Mouse (Mus musculus): Measurements from ENCODE around the gene Pot1b. TPM values are rescaled to one million over a fixed set of nuclear protein-coding genes. Genes with fewer than 3 reads are reported as not detected.

Gene Pot1b
- polyA plus RNA-seq (2021; fragmentation: Nextera tagmentation), result 2.0 and 2.1 TPM in 2 replicates
- long read RNA-seq, experiment 1, partial matches to known transcripts, result 1 of 9 reads
- long read RNA-seq, experiment 1, other reads (novel, unspliced or antisense), result 4 of 9 reads
- long read RNA-seq, experiment 2, partial matches to known transcripts, result 1 of 1 reads
- long read RNA-seq, experiment 2, other reads (novel, unspliced or antisense), result 0 of 1 reads

DNA sequence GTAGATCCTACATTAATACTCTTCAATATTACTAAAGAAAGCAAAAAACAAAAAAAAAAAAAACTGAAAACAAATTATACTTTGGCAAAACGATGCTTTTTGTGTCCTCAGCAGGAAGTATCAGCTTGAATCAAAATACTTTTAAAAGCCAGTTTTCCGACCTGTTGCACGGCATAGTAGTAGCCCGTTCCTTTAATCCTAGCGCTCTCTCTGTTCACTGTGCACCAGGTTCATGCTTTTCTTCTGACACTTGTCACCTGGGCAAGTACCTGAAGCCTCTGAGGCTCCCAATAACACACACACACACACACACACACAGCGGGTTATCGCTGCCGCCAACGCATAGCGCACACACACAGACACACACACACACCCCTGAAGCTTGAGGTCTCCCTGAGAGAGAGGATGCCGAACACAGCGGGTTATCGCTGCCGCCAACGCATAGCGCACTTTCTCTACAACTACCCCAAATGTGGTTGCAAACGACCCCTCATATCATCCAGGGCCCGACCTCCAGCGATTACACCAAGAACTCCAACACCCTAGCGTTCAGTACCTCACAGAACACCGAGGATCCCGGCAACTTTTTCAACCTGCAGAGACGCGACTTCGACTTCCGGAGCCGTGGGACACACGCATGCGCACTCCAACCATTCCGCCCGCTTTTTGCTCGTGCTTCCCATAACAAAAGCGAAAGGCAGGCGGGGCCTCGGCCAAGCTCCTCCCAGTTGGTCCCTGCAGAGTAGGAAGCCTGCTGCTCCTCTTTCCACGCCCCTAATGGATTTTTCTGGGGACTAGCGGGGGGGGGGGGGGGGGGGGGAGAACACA is at the start of gene Pot1b:
Gene Pot1b (minus strand): TSS at position 645 of the 828 bp plus-strand sequence.

DNA sequence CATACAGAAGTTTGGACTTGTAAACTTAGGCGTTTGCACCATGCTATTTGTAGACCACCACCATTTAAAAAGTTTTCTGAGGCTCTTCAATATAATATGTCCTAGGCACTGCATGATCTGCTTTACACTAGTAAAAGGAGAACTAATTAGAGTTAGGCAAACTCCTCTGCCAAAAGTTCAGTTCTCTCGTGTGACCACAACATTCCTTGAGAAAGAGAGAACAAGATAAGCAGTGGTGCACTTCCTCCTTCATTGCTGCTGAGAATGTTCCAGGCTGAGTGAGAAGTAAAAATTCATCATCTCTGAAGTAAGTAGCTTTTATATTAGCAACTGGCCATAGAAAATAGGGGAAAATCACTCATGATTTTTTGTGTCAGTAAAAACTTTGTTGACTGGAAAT is 37.4 kb upstream of the Pot1b start, which contains the start of gene Adgre4:
Gene Adgre4 (plus strand): TSS at position 199 of the 400 bp plus-strand sequence.

DNA sequence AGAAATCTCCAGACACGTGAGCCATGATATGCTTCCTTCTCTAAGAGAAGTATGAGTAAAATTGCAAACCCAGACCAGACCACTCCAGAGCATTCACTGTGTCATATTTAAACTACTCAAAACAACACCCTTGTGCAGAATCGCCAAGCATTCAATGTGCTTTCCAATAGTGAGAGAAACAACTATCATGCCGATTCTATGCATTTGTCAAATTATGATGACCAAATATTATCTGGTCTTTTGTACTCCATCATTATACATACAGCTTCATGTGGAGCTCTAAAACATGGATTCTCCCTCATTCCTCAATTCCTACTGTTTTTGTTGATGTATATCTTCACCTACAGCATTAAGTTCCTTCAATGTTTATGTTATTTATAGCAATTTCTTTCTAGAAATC is 87.3 kb downstream of the Pot1b start, which contains the start of gene Vmn2r118:
Gene Vmn2r118 (minus strand): TSS at position 101 of the 400 bp plus-strand sequence.

Other genes with a start within 250 kb of the Pot1b start
- gene Vmn2r118, start 87.4 kb downstream of the Pot1b start, polyA plus RNA-seq (2021; fragmentation: Nextera tagmentation), result not detected in 2 replicates
- not detected in 2 replicates for gene Adgre4, start 37.4 kb upstream of the Pot1b start, polyA plus RNA-seq (2021; fragmentation: Nextera tagmentation)
- gene Zfp119a, start 166.3 kb upstream of the Pot1b start, polyA plus RNA-seq (2021; fragmentation: Nextera tagmentation), result 4.1 and 4.2 TPM in 2 replicates
- gene Zfp959, start 179.5 kb upstream of the Pot1b start, polyA plus RNA-seq (2021; fragmentation: Nextera tagmentation), result 5.3 and 6.5 TPM in 2 replicates
- 3.0 and 4.5 TPM in 2 replicates for gene Zfp119b, start 236.9 kb upstream of the Pot1b start, polyA plus RNA-seq (2021; fragmentation: Nextera tagmentation)
- gene Ebi3, start 240.0 kb upstream of the Pot1b start, polyA plus RNA-seq (2021; fragmentation: Nextera tagmentation), result 2.1 and 2.7 TPM in 2 replicates
- 8.7 and 10.8 TPM in 2 replicates for gene Yju2, start 246.5 kb upstream of the Pot1b start, polyA plus RNA-seq (2021; fragmentation: Nextera tagmentation)

Data from left cerebral cortex, adult 6 months (tissue).